Mouse (Mus musculus): ENCODE measurements around the gene Ccar1.
"Not testable (repeated sequence)": the region's sequence is repeated elsewhere in the genome, so short reads cannot be mapped to it uniquely, and the experiment has no call there.

Gene Ccar1

DNA sequence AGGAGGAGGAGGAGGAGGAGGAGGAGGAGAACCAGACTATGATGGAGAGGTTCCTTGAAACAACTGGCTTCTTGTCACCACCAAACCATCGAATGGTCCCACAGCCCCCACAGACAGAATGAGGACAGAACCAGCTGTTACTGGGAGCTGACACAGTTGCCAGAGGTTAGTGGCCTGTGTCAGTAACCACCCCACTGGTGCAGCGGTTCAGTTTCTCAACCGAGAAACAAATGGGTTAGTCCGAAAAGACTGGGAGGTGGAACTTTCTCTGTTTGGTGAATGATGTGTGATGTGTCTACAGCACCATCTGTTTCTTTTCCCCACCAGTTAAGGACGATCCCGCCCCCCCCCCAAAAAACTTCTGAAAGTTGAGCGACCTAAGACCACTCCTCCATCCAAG, 67.2 kb downstream of the Ccar1 start:
- no peak for DNase-seq

- DNase-seq, result no peak
Observed at GRCm38 (mm10) chr10:62722701-62723100, 69.4 kb downstream of the Ccar1 start.

DNA sequence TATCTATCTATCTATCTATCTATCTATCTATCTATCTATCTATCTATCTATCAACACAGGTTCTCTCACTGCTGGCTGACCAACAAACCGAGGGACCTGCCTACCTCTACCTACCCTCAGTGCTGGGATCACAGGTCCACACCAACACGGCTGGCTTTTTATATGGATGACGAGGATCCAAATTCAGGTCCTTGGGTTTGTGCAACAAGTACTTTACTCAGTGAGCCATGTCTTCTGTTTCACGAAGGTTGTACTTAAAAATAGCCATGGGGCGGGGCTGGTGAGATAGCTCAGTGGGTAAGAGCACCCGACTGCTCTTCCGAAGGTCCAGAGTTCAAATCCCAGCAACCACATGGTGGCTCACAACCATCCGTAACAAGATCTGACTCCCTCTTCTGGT, 71.5 kb downstream of the Ccar1 start:
- DNase-seq, result not testable (repeated sequence)

DNA sequence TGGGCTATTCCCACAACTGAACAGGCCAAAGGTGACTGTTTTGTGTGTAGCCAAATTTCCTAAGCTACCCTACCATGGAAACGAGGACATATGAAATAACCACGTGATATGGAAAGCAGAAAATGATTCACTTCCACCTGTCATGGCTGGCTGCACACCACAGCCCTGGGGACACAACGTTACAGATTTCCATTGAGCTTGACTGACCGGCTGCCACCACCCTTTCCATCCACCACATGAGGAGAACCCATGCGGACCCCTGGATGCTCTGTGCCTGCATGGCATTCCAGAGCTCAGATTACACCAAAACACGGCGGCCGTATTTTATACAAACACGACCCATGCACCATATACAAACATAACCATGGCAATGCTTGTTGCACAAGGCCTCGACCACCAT, 78.6 kb downstream of the Ccar1 start:
- DNase-seq, result peak; percentile 14

GRCm38 (mm10) chr10:62703579-62703978, 88.5 kb downstream of the Ccar1 start:
- no peak for DNase-seq

GRCm38 (mm10) chr10:62702436-62702835, 89.7 kb downstream of the Ccar1 start:
- no peak for DNase-seq
